17 mouse cellular contexts compared by ENCODE assay signal in the genomic region with DNA sequence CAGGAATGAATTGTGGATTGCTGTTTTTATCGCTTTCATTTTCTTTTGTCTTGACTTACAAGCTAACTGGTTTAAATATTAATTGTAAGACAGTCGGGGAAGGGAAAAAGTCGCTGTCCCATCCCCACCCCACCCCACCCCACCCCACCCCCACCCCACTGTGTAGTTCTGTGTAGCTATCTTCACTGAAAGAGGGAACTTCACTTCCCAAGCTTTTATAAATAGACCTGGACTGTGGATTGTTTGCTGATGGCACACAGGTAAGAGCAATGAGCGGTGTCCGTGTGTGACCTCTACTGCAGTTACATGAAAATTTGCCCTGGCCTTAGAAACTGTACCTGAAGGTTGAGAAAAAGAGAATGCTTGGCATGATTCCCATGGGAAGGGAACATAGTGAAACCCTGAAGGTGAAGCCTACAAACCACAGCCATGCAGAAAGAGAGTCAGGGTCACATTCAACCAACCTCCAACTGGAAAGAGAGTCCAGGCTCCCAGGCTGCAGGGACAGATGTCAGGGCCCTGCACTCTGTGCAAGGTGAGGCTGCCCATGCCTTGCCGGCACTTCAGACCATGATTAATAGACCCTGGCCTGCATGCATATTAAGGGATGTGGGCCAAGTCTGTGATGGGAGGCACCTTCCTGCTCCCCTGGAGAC. TPM values are rescaled to one million over a fixed set of nuclear protein-coding genes. Genes with fewer than 3 reads are reported as not detected.
A peak's percentile ranks its signal among the peaks of the same experiment; 100 is the strongest.
DNase-seq lines count a peak whose midpoint lies in the region; ATAC-seq and TF ChIP-seq lines count a peak whose summit lies in the region.
"Had no signal": no experiment of that assay in that cellular context is flagged by ENCODE, and none has a peak within 500 bp of the region (broad histone marks: within the 10 kb centered on the region; RNA-seq: fewer than 3 reads in every experiment).

No protein-coding gene starts in this region.

- H3K4me2 ChIP-seq in liver, embryonic 12.5 days = peak overlapping the region; percentile 48
- no peak overlapping the region for H3K4me2 ChIP-seq in stomach, embryonic 16.5 days (ENCODE audit: low read depth, low read length)
- H3K4me2 ChIP-seq in midbrain, embryonic 13.5 days (replicated peaks) = no peak overlapping the region
- H3K4me2 ChIP-seq: heart, embryonic 13.5 days; midbrain, embryonic 12.5 days had no signal

- peak; percentile 29 for ATAC-seq in liver, embryonic 12.5 days
- peak; percentile 1; the same call in 1 of the 2 replicates for ATAC-seq in stomach, embryonic 16.5 days (ENCODE audit: insufficient read depth, low FRiP score)
- no peak for ATAC-seq in midbrain, embryonic 13.5 days

- no peaks in the 10 kb centered on the region for H3K27me3 ChIP-seq in liver, embryonic 12.5 days (replicated peaks)
- no peaks in the 10 kb centered on the region for H3K27me3 ChIP-seq in stomach, embryonic 16.5 days (ENCODE audit: control insufficient read depth, insufficient read depth, low read length)
- H3K27me3 ChIP-seq in midbrain, embryonic 13.5 days = no peaks in the 10 kb centered on the region
- H3K27me3 ChIP-seq: heart, embryonic 13.5 days; midbrain, embryonic 12.5 days had no signal

- peaks cover 50% of the 10 kb centered on the region for H3K4me1 ChIP-seq in liver, embryonic 12.5 days
- peaks cover 9% of the 10 kb centered on the region for H3K4me1 ChIP-seq in stomach, embryonic 16.5 days (ENCODE audit: control insufficient read depth, insufficient read depth, low read length)
- no peaks in the 10 kb centered on the region for H3K4me1 ChIP-seq in midbrain, embryonic 13.5 days (replicated peaks)
- H3K4me1 ChIP-seq: midbrain, embryonic 12.5 days had no signal

- peak overlapping the region; percentile 55; the same call in 1 of the 2 replicates for H3K27ac ChIP-seq in gastrocnemius, adult 2 months
- H3K27ac ChIP-seq in liver, embryonic 12.5 days = peak overlapping the region; percentile 59
- H3K27ac ChIP-seq in stomach, embryonic 16.5 days (ENCODE audit: low read length) = no peak overlapping the region
- H3K27ac ChIP-seq in midbrain, embryonic 13.5 days = no peak overlapping the region
- H3K27ac ChIP-seq: heart, embryonic 13.5 days; hindbrain, embryonic 10.5 days; midbrain, embryonic 12.5 days had no signal

- H3K36me3 ChIP-seq in liver, embryonic 12.5 days = no peaks in the 10 kb centered on the region
- no peaks in the 10 kb centered on the region for H3K36me3 ChIP-seq in stomach, embryonic 16.5 days (ENCODE audit: control insufficient read depth, insufficient read depth, low read length)
- no peaks in the 10 kb centered on the region for H3K36me3 ChIP-seq in midbrain, embryonic 13.5 days
- H3K36me3 ChIP-seq: hindbrain, embryonic 10.5 days; midbrain, embryonic 12.5 days had no signal

- H3K9me3 ChIP-seq in liver, embryonic 12.5 days (replicated peaks) = no peaks in the 10 kb centered on the region
- no peaks in the 10 kb centered on the region for H3K9me3 ChIP-seq in stomach, embryonic 16.5 days (replicated peaks; ENCODE audit: control insufficient read depth, low read length)
- no peaks in the 10 kb centered on the region for H3K9me3 ChIP-seq in midbrain, embryonic 13.5 days
- H3K9me3 ChIP-seq: heart, embryonic 13.5 days; hindbrain, embryonic 10.5 days; midbrain, embryonic 12.5 days had no signal

- H3K4me3 ChIP-seq in gastrocnemius, adult 2 months = no peak overlapping the region
- no peak overlapping the region for H3K4me3 ChIP-seq in liver, embryonic 12.5 days
- no peak overlapping the region for H3K4me3 ChIP-seq in stomach, embryonic 16.5 days (replicated peaks; ENCODE audit: low read length)
- H3K4me3 ChIP-seq in midbrain, embryonic 13.5 days (replicated peaks) = no peak overlapping the region
- H3K4me3 ChIP-seq: heart, embryonic 13.5 days; hindbrain, embryonic 10.5 days; midbrain, embryonic 12.5 days had no signal

- DNase-seq in gastrocnemius, adult 2 months = no peak
- no peak for DNase-seq in gastrocnemius, adult 8-10 months (ENCODE audit: low spot score in 2 of 2)
- DNase-seq in kidney, adult 9 months = peak; percentile 82
- DNase-seq in cerebellum, postnatal 4 days (ENCODE audit: low spot score in 2 of 2) = no peak
- DNase-seq in left cerebral cortex, adult 8-10 months (ENCODE audit: low spot score in 2 of 2) = no peak
- DNase-seq: adrenal gland, postnatal 25 days; cerebellum, adult 9-11 months; gastrocnemius, postnatal 36 days; layer of hippocampus, adult 9-11 months; lung, adult 18-20 months; lung, postnatal 4 days had no signal

- no peak for TF ChIP-seq CTCF in gastrocnemius, adult 2 months (IDR thresholded peaks at IDR 0.05)

- intact Hi-C loops in gastrocnemius, adult 2 months (cut with DNase I) = no loop called here

- 72% methylated on average over 6 of the region's 6 CpGs for WGBS in liver, embryonic 12.5 days (ENCODE audit: insufficient replicate concordance)
- 74% methylated on average over 6 of the region's 6 CpGs for WGBS in stomach, embryonic 16.5 days
- WGBS in midbrain, embryonic 13.5 days = 96% methylated on average over 6 of the region's 6 CpGs

- H3K9ac ChIP-seq in liver, embryonic 12.5 days = peak overlapping the region; percentile 29; the same call in 1 of the 2 replicates
- H3K9ac ChIP-seq in stomach, embryonic 16.5 days (ENCODE audit: low read length) = no peak overlapping the region
- no peak overlapping the region for H3K9ac ChIP-seq in midbrain, embryonic 13.5 days (replicated peaks)
- H3K9ac ChIP-seq: heart, embryonic 13.5 days; midbrain, embryonic 12.5 days had no signal

RNA-seq across cellular contexts. Expression of gene Gadd45a, which starts 23.8 kb away (rescaled TPM):
- total RNA-seq in gastrocnemius, adult 2 months (2021) = 10 to 100 TPM; 27.6 to 38.9 TPM
- 10 to 100 TPM; 23.9 to 45.4 (median 33.9) TPM for total RNA-seq in gastrocnemius, adult 8-10 months (2022)
- polyA plus RNA-seq in liver, embryonic 12.5 days (2016; fragmentation: Nextera tagmentation; extraction: Ambion mirVana) = 88.3 and 96.9 TPM in 2 replicates
- polyA plus RNA-seq in stomach, embryonic 16.5 days (2015; fragmentation: Nextera tagmentation; extraction: Ambion mirVana) = 18.1 and 18.3 TPM in 2 replicates
- 18.6 and 21.1 TPM in 2 replicates for polyA plus RNA-seq in midbrain, embryonic 13.5 days (2015; fragmentation: Nextera tagmentation; extraction: Ambion mirVana)
- 10 to 100 TPM in 1 of 4 experiments, 1 to 10 TPM in 3; 6.9 to 10.0 (median 8.6) TPM for total RNA-seq in left cerebral cortex, adult 8-10 months (2022)

Comparison
In these comparisons a context has a peak if more than half of its experiments do, and no peak if none do; other contexts are left out.
1. H3K27ac ChIP-seq: peak in gastrocnemius, adult 2 months (single experiment) and liver, embryonic 12.5 days (single experiment); none in stomach, embryonic 16.5 days (single experiment) and midbrain, embryonic 13.5 days (single experiment).